Mouse (Mus musculus): ENCODE measurements at regions not wholly inside any gene's neighbourhood (a gene's known extent, or its start where the extent isn't known, plus 50 kb on each side); places are given as distances from the start of the nearest gene placed in this dataset.

DNA sequence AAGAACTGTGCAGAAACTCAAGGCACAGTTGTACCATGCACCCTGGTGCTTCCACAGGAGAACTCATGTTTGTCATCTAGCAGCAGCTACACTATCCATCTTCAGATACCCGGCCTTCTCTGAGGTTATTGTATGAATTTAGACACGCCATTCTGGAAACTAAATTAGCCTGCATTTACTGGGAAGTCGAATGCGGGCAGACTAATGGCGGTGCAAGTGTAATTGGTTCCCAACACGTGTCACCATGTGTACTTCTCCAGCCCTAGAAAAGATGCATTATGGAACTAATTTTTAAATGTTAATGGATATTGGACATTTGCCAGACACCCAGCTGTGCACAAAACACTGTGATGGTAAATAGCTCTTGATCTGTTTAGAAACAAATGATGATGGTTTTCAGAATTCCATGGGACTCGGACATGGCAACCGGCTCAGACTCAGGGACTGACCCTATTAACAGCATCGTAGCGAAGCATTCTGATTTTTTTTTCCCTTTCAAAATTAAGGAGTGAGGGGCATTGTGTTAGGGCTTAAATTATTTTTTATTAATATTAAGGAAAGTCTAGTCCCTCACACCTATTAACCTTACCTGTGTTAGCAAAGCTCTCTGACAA, 259.6 kb downstream of the Ptbp2 start:
- DNase-seq (ENCODE audit: low spot score) (no peak), ATAC-seq (ENCODE audit: insufficient read depth, low FRiP score, low TSS enrichment) (peak; percentile 38; the same call in 1 of the 2 replicates)
- no peak overlapping the region for H3K27ac ChIP-seq (ENCODE audit: low read depth, low read length)
- H3K4me1 ChIP-seq (ENCODE audit: control insufficient read depth, insufficient read depth, low read length): no peaks in the 10 kb centered on the region
- no peaks in the 10 kb centered on the region for H3K36me3 ChIP-seq (ENCODE audit: control insufficient read depth, insufficient read depth, low read length)
- no peak overlapping the region for H3K4me3 ChIP-seq (ENCODE audit: low read depth, low read length)
- no peak overlapping the region for H3K4me2 ChIP-seq (ENCODE audit: low read depth)
- H3K9me3 ChIP-seq (ENCODE audit: control insufficient read depth, low read length): no peaks in the 10 kb centered on the region
- 74% methylated on average over 10 of the region's 10 CpGs for WGBS
- H3K27me3 ChIP-seq (ENCODE audit: control insufficient read depth, insufficient read depth, low read length): no peaks in the 10 kb centered on the region
- no peak overlapping the region for H3K9ac ChIP-seq (ENCODE audit: low read length)

- WGBS: 66% methylated on average over 2 of the region's 2 CpGs
- no peak overlapping the region for H3K4me2 ChIP-seq (ENCODE audit: low read depth)
- H3K9ac ChIP-seq (ENCODE audit: low read length): no peak overlapping the region
- no peak for DNase-seq (ENCODE audit: low spot score)
- H3K4me1 ChIP-seq (ENCODE audit: control insufficient read depth, insufficient read depth, low read length): no peaks in the 10 kb centered on the region
- H3K4me3 ChIP-seq (ENCODE audit: low read depth, low read length): no peak overlapping the region
- H3K9me3 ChIP-seq (ENCODE audit: control insufficient read depth, low read length): no peaks in the 10 kb centered on the region
- no peaks in the 10 kb centered on the region for H3K36me3 ChIP-seq (ENCODE audit: control insufficient read depth, insufficient read depth, low read length)
- no peak for ATAC-seq (ENCODE audit: insufficient read depth, low FRiP score, low TSS enrichment)
- no peaks in the 10 kb centered on the region for H3K27me3 ChIP-seq (ENCODE audit: control insufficient read depth, insufficient read depth, low read length)
- no peak overlapping the region for H3K27ac ChIP-seq (ENCODE audit: low read depth, low read length)
Observed at GRCm38 (mm10) chr3:119512596-119512995, 271.7 kb downstream of the Ptbp2 start.

DNA sequence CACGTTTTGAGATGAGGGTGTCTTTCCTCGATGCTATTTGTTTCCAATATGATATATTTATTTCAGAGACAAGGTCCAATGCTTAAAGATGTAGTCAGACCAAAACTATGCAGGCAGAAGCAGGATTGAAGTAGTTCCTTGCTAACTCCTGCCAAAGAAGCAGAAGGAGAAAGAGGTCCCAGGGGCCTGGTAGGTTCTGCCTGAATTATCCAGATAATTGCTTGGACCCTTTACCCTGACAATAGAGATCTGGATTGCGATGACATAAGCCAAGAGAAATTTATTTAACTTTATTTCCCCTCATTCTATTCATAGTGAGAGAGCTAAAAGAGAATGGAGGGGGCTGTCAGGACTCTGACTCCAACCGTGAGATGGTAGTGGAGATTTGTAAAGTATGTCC, 275.1 kb downstream of the Ptbp2 start:
- no peak overlapping the region for H3K9ac ChIP-seq (ENCODE audit: low read length)
- H3K27me3 ChIP-seq (ENCODE audit: control insufficient read depth, insufficient read depth, low read length): no peaks in the 10 kb centered on the region
- H3K9me3 ChIP-seq (ENCODE audit: control insufficient read depth, low read length): no peaks in the 10 kb centered on the region
- H3K27ac ChIP-seq (ENCODE audit: low read depth, low read length): no peak overlapping the region
- 64% methylated on average over 4 of the region's 4 CpGs for WGBS
- H3K4me2 ChIP-seq (ENCODE audit: low read depth): no peak overlapping the region
- DNase-seq (ENCODE audit: low spot score) (no peak), ATAC-seq (ENCODE audit: insufficient read depth, low FRiP score, low TSS enrichment) (no peak)
- no peaks in the 10 kb centered on the region for H3K4me1 ChIP-seq (ENCODE audit: control insufficient read depth, insufficient read depth, low read length)
- no peaks in the 10 kb centered on the region for H3K36me3 ChIP-seq (ENCODE audit: control insufficient read depth, insufficient read depth, low read length)
- H3K4me3 ChIP-seq (ENCODE audit: low read depth, low read length): no peak overlapping the region

- H3K27ac ChIP-seq (ENCODE audit: low read depth, low read length): no peak overlapping the region
Observed at GRCm38 (mm10) chr3:119503471-119503972, 280.7 kb downstream of the Ptbp2 start.

GRCm38 (mm10) chr3:119498711-119499110, 285.6 kb downstream of the Ptbp2 start:
- Histone ChIP-seq H3K4me3 (ENCODE audit: low read depth, low read length) (no peak overlapping the region), H3K9me3 (ENCODE audit: control insufficient read depth, low read length) (no peaks in the 10 kb centered on the region), H3K36me3 (ENCODE audit: control insufficient read depth, insufficient read depth, low read length) (no peaks in the 10 kb centered on the region), H3K27ac (ENCODE audit: low read depth, low read length) (no peak overlapping the region), H3K4me1 (ENCODE audit: control insufficient read depth, insufficient read depth, low read length) (no peaks in the 10 kb centered on the region), H3K4me2 (ENCODE audit: low read depth) (no peak overlapping the region), H3K27me3 (ENCODE audit: control insufficient read depth, insufficient read depth, low read length) (no peaks in the 10 kb centered on the region), H3K9ac (ENCODE audit: low read length) (no peak overlapping the region)
- WGBS: 89% methylated on average over 20 of the region's 20 CpGs
- DNase-seq (ENCODE audit: low spot score): peak; percentile 31
- ATAC-seq (ENCODE audit: insufficient read depth, low FRiP score, low TSS enrichment): no peak

More at GRCm38 (mm10) chr3:119503471-119503972, 280.7 kb downstream of the Ptbp2 start:
- Histone ChIP-seq H3K27me3 (ENCODE audit: control insufficient read depth, insufficient read depth, low read length) (no peaks in the 10 kb centered on the region), H3K4me1 (ENCODE audit: control insufficient read depth, insufficient read depth, low read length) (no peaks in the 10 kb centered on the region), H3K4me2 (ENCODE audit: low read depth) (no peak overlapping the region), H3K36me3 (ENCODE audit: control insufficient read depth, insufficient read depth, low read length) (no peaks in the 10 kb centered on the region), H3K4me3 (ENCODE audit: low read depth, low read length) (no peak overlapping the region), H3K9me3 (ENCODE audit: control insufficient read depth, low read length) (no peaks in the 10 kb centered on the region), H3K9ac (ENCODE audit: low read length) (no peak overlapping the region)
- no peak for DNase-seq (ENCODE audit: low spot score)
- ATAC-seq (ENCODE audit: insufficient read depth, low FRiP score, low TSS enrichment): no peak
- WGBS: 64% methylated on average over 1 of the region's 1 CpGs

GRCm38 (mm10) chr3:119497880-119498279, 286.4 kb downstream of the Ptbp2 start:
- WGBS: 87% methylated on average over 7 of the region's 7 CpGs

DNA sequence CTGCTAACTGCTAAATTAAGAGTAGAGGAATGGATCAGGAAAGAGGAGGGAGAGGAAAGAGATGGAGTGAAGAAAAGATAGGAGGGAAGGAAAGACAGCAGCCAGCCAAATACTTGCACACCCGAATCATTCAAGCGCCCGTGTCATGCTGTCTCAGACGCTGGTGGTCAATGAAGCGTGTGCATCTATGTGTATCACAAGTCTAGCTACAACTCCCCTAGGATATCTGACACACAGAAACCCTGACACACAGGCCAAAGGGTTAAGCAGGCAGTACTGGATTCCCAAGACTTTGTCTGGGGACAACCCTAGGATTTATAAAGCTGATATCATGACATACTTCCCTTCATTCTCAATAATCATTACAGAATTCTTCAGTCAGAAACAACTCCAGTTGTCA, 289.7 kb downstream of the Ptbp2 start:
- no peaks in the 10 kb centered on the region for H3K27me3 ChIP-seq (ENCODE audit: control insufficient read depth, insufficient read depth, low read length)
- ATAC-seq (ENCODE audit: insufficient read depth, low FRiP score, low TSS enrichment): no peak
- no peaks in the 10 kb centered on the region for H3K9me3 ChIP-seq (ENCODE audit: control insufficient read depth, low read length)
- H3K27ac ChIP-seq (ENCODE audit: low read depth, low read length): no peak overlapping the region
- H3K9ac ChIP-seq (ENCODE audit: low read length): no peak overlapping the region
- no peaks in the 10 kb centered on the region for H3K4me1 ChIP-seq (ENCODE audit: control insufficient read depth, insufficient read depth, low read length)
- WGBS: 95% methylated on average over 5 of the region's 5 CpGs
- H3K36me3 ChIP-seq (ENCODE audit: control insufficient read depth, insufficient read depth, low read length): no peaks in the 10 kb centered on the region
- no peak for DNase-seq (ENCODE audit: low spot score)
- H3K4me2 ChIP-seq (ENCODE audit: low read depth): no peak overlapping the region
- no peak overlapping the region for H3K4me3 ChIP-seq (ENCODE audit: low read depth, low read length)

More at GRCm38 (mm10) chr3:119497880-119498279, 286.4 kb downstream of the Ptbp2 start:
- no peak overlapping the region for H3K9ac ChIP-seq (ENCODE audit: low read length)
- H3K27me3 ChIP-seq (ENCODE audit: control insufficient read depth, insufficient read depth, low read length): no peaks in the 10 kb centered on the region
- no peaks in the 10 kb centered on the region for H3K9me3 ChIP-seq (ENCODE audit: control insufficient read depth, low read length)
- H3K4me2 ChIP-seq (ENCODE audit: low read depth): no peak overlapping the region
- ATAC-seq (ENCODE audit: insufficient read depth, low FRiP score, low TSS enrichment) (no peak), DNase-seq (ENCODE audit: low spot score) (no peak)
- H3K36me3 ChIP-seq (ENCODE audit: control insufficient read depth, insufficient read depth, low read length): no peaks in the 10 kb centered on the region
- H3K4me1 ChIP-seq (ENCODE audit: control insufficient read depth, insufficient read depth, low read length): no peaks in the 10 kb centered on the region
- no peak overlapping the region for H3K27ac ChIP-seq (ENCODE audit: low read depth, low read length)
- H3K4me3 ChIP-seq (ENCODE audit: low read depth, low read length): no peak overlapping the region

GRCm38 (mm10) chr3:119492627-119493026, 291.6 kb downstream of the Ptbp2 start:
- H3K9me3 ChIP-seq (ENCODE audit: control insufficient read depth, low read length): no peaks in the 10 kb centered on the region
- H3K27me3 ChIP-seq (ENCODE audit: control insufficient read depth, insufficient read depth, low read length): no peaks in the 10 kb centered on the region
- H3K27ac ChIP-seq (ENCODE audit: low read depth, low read length): no peak overlapping the region
- H3K4me2 ChIP-seq (ENCODE audit: low read depth): no peak overlapping the region
- ATAC-seq (ENCODE audit: insufficient read depth, low FRiP score, low TSS enrichment) (no peak), DNase-seq (ENCODE audit: low spot score) (no peak)
- H3K36me3 ChIP-seq (ENCODE audit: control insufficient read depth, insufficient read depth, low read length): no peaks in the 10 kb centered on the region
- H3K4me3 ChIP-seq (ENCODE audit: low read depth, low read length): no peak overlapping the region
- WGBS: 73% methylated on average over 1 of the region's 1 CpGs
- H3K4me1 ChIP-seq (ENCODE audit: control insufficient read depth, insufficient read depth, low read length): no peaks in the 10 kb centered on the region
- H3K9ac ChIP-seq (ENCODE audit: low read length): no peak overlapping the region

- Histone ChIP-seq H3K4me1 (ENCODE audit: control insufficient read depth, insufficient read depth, low read length) (no peaks in the 10 kb centered on the region), H3K9me3 (ENCODE audit: control insufficient read depth, low read length) (0 out of 2 replicates have a peak, but pooled peaks cover 3% of the 10 kb centered on the region)
Observed at GRCm38 (mm10) chr3:119489336-119489735, 294.9 kb downstream of the Ptbp2 start.

More at GRCm38 (mm10) chr3:119489336-119489735, 294.9 kb downstream of the Ptbp2 start:
- no peak overlapping the region for H3K9ac ChIP-seq (ENCODE audit: low read length)
- no peaks in the 10 kb centered on the region for H3K27me3 ChIP-seq (ENCODE audit: control insufficient read depth, insufficient read depth, low read length)
- H3K27ac ChIP-seq (ENCODE audit: low read depth, low read length): no peak overlapping the region
- DNase-seq (ENCODE audit: low spot score) (no peak), ATAC-seq (ENCODE audit: insufficient read depth, low FRiP score, low TSS enrichment) (no peak)
- H3K4me3 ChIP-seq (ENCODE audit: low read depth, low read length): no peak overlapping the region
- no peak overlapping the region for H3K4me2 ChIP-seq (ENCODE audit: low read depth)
- no peaks in the 10 kb centered on the region for H3K36me3 ChIP-seq (ENCODE audit: control insufficient read depth, insufficient read depth, low read length)
